Mouse (Mus musculus): ENCODE measurements around the gene Iqsec3.

DNA sequence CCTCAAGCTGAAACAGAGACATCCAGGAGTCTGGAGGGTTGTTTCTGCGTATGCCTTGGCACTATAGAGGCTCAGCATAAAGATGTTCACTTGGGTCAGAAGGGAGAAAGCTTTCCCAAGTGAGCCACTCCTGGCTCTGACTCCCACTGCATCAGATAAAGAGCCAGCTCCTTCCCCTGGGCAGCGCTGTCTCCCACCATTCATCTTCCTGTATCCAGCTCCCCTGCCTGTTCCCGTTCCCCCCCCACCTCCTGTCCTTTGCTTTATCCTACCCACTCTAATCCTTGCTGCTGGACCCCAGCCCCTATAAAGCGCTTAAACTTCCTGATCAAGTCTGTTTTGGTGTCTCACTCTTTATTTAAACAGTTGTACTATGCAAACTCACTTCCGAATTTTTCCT lies 1.2 kb downstream of the Iqsec3 start:
- TF ChIP-seq CHD2 (IDR thresholded peaks at IDR 0.05; ENCODE audit: low read depth, low read length) (no peak), ZC3H11A (IDR thresholded peaks at IDR 0.05; ENCODE audit: borderline replicate concordance, low read depth, low read length) (no peak), MAFK (IDR thresholded peaks at IDR 0.05; ENCODE audit: insufficient read depth, low read depth, low read length) (no peak), ZNF384 (IDR thresholded peaks at IDR 0.05; ENCODE audit: low read depth, low read length) (no peak)
